Mouse (Mus musculus) midbrain, embryonic 16.5 days (tissue): ENCODE measurements around the gene Gm765. TPM values are rescaled to one million over a fixed set of nuclear protein-coding genes. Genes with fewer than 3 reads are reported as not detected.

Source experiments
- ATAC-seq: fragments of 200-750 bp; cut with Nextera tagmentation; 2 replicates; pipeline ENCODE4 v1.8.0; 2017; ENCODE audit warnings: moderate TSS enrichment
- H3K27ac ChIP-seq: fragments of 300-500 bp; sonication (generic); 2 replicates; pipeline ENCODE4 v1.5.1; 2014; ENCODE audit warnings: mild to moderate bottlenecking, low read length, mixed read lengths
- H3K27me3 ChIP-seq: fragments of 300-500 bp; sonication (generic); 2 replicates; pipeline ENCODE4 v1.6.1; 2014; ENCODE audit warnings: low read depth, low read length, mixed read lengths; ENCODE audit not compliant: control insufficient read depth, insufficient read depth
- H3K36me3 ChIP-seq: fragments of 300-500 bp; sonication (generic); 2 replicates; pipeline ENCODE4 v1.6.1; 2014; ENCODE audit warnings: mild to moderate bottlenecking, low read length, moderate library complexity, mixed read lengths; ENCODE audit not compliant: control insufficient read depth, insufficient read depth
- H3K4me1 ChIP-seq: fragments of 300-500 bp; sonication (generic); 2 replicates; pipeline ENCODE4 v1.6.1; 2014; ENCODE audit warnings: mild to moderate bottlenecking, low read length, mixed read lengths; ENCODE audit not compliant: control insufficient read depth, insufficient read depth
- H3K4me2 ChIP-seq: fragments of 300-500 bp; sonication (generic); 2 replicates; pipeline ENCODE4 v1.6.1; 2014; ENCODE audit warnings: mild to moderate bottlenecking, low read length, mixed read lengths
- H3K4me3 ChIP-seq: fragments of 300-500 bp; sonication (generic); 2 replicates; pipeline ENCODE4 v1.5.1; 2014; ENCODE audit warnings: low read depth, mild to moderate bottlenecking, low read length, moderate library complexity, mixed read lengths
- H3K9ac ChIP-seq: fragments of 300-500 bp; sonication (generic); 2 replicates; pipeline ENCODE4 v1.6.1; 2014; ENCODE audit warnings: low read depth, low read length, mixed read lengths
- H3K9me3 ChIP-seq: fragments of 300-500 bp; sonication (generic); replicated peaks from 2 replicates; pipeline ENCODE4 v1.6.1; 2014; ENCODE audit warnings: mild to moderate bottlenecking, low read length, mixed read lengths; ENCODE audit not compliant: control insufficient read depth, poor library complexity, severe bottlenecking
- WGBS: fragments of 180-500 bp; shearing (Covaris S2); extraction: QIAGEN DNeasy Blood & Tissue Kit; methylation state at CpG from one replicate; pipeline ENCODE4 v1.1.7; 2014; 5-methylcytosine and 5-hydroxymethylcytosine counted together
- polyA plus RNA-seq: library from polyadenylated mRNA; unstranded; fragments of >200 nt; fragmentation: Nextera tagmentation; extraction: Ambion mirVana; gene quantifications from 2 replicates; pipeline ENCODE4 v1.2.1, GENCODE M21; 2015

Gene Gm765
- polyA plus RNA-seq, 1 experiment from 2014 or later: not detected

DNA sequence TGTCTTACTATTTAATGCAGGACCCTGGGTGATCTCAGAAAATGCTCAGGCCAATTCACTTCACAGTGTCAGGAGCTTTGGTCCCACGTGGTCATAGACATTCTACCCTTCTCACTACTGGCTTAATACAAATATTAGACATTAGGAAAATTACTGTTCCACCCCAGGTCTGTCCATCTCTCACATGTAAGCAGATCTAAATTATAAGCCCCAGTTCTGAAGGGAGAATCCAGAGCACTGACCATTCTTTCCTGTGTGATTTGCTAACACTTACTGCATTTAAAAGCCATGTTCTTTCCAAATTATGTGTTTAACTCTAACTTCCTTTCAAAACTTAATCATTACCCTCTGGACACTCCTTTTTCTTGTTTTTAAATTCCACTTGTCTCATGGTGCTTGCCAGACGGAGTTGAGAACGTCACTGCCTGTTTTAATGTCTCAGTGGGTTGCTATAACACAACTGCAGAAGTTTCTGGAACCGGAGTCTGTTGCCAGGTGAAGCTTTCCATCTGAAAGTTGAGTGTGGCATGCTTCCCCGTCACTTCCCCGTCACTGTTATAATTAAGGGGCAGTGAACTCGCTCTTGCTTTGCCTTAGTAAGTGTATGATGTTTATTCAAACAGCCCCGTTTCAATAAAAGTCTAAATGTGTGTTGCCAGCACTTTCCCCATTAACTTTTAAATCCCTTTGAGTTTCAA is 151.7 kb downstream of the Gm765 start:
- H3K4me1 ChIP-seq: no peaks in the 10 kb centered on the region
- no peak for ATAC-seq
- H3K9ac ChIP-seq: no peak overlapping the region
- H3K36me3 ChIP-seq: no peaks in the 10 kb centered on the region
- H3K27me3 ChIP-seq: no peaks in the 10 kb centered on the region
- H3K27ac ChIP-seq: no peak overlapping the region
- H3K9me3 ChIP-seq: no peaks in the 10 kb centered on the region
- WGBS: 84% methylated on average over 8 of the region's 8 CpGs
- H3K4me2 ChIP-seq: no peak overlapping the region
- no peak overlapping the region for H3K4me3 ChIP-seq
